11 mouse cellular contexts compared by ENCODE assay signal in the genomic region with DNA sequence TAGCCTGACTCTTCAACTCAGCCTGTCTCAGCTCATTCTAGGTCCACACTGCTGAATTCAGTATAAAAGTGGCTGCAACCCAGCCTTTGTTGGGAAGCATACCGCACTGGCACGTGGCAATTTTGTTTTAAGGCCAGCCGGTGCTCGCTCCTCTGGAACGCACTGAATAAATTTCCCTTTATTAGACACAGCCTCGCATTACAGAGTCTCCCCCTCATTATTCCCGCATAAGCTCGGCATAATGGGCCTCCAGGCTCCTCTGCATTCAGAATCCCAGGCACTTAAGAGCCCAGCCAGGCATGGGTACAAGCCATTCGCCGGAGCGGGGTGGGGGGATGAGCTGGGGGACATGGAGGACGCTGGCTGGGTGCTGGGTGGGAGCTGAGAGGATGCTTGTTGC.
DNase-seq lines count a peak whose midpoint lies in the region; ATAC-seq and TF ChIP-seq lines count a peak whose summit lies in the region.
"Had no signal": no experiment of that assay in that cellular context is flagged by ENCODE, and none has a peak within 500 bp of the region (broad histone marks: within the 10 kb centered on the region; RNA-seq: fewer than 3 reads in every experiment).

No protein-coding gene starts in this region.

- H3K9me3 ChIP-seq in hindbrain, embryonic 10.5 days = no peaks in the 10 kb centered on the region
- H3K9me3 ChIP-seq in midbrain, embryonic 13.5 days = no peaks in the 10 kb centered on the region
- H3K9me3 ChIP-seq in intestine, postnatal 0 days (ENCODE audit: control insufficient read depth) = no peaks in the 10 kb centered on the region

- ATAC-seq in midbrain, embryonic 13.5 days = peak; percentile 82
- ATAC-seq in intestine, postnatal 0 days = no peak

- WGBS in kidney, adult 2 months = 43% methylated on average over 12 of the region's 12 CpGs
- WGBS in hindbrain, embryonic 10.5 days = 41% methylated on average over 12 of the region's 12 CpGs
- 10% methylated on average over 12 of the region's 12 CpGs for WGBS in midbrain, embryonic 13.5 days
- 77% methylated on average over 12 of the region's 12 CpGs for WGBS in intestine, postnatal 0 days

- H3K4me3 ChIP-seq in kidney, adult 2 months (ENCODE audit: insufficient read depth, low read depth, low read length) = no peak overlapping the region
- 0 out of 2 replicates have a peak overlapping the region, but pooled peaks have one; percentile 24 for H3K4me3 ChIP-seq in hindbrain, embryonic 10.5 days
- no peak overlapping the region for H3K4me3 ChIP-seq in midbrain, embryonic 13.5 days (replicated peaks)
- no peak overlapping the region for H3K4me3 ChIP-seq in intestine, postnatal 0 days (ENCODE audit: low read depth, low read length)

- H3K27ac ChIP-seq in kidney, adult 2 months (ENCODE audit: insufficient read depth, low read depth, low read length) = no peak overlapping the region
- peak overlapping the region; percentile 71 for H3K27ac ChIP-seq in hindbrain, embryonic 10.5 days
- H3K27ac ChIP-seq in midbrain, embryonic 13.5 days = peak overlapping the region; percentile 81
- H3K27ac ChIP-seq in intestine, postnatal 0 days (ENCODE audit: low read depth, low read length) = no peak overlapping the region

- no peaks in the 10 kb centered on the region for H3K4me1 ChIP-seq in kidney, adult 2 months (ENCODE audit: control insufficient read depth, insufficient read depth, low read length)
- peaks cover 51% of the 10 kb centered on the region for H3K4me1 ChIP-seq in hindbrain, embryonic 10.5 days (replicated peaks)
- H3K4me1 ChIP-seq in midbrain, embryonic 13.5 days (replicated peaks) = peaks cover 40% of the 10 kb centered on the region
- no peaks in the 10 kb centered on the region for H3K4me1 ChIP-seq in intestine, postnatal 0 days (replicated peaks; ENCODE audit: control insufficient read depth, insufficient read depth, low read length)

- peak; percentile 7 for DNase-seq in kidney, adult 2 months
- no peak for DNase-seq in kidney, adult 11 months
- DNase-seq in embryo, embryonic 11 days = peak; percentile 47
- peak; percentile 23 for DNase-seq in hindbrain, embryonic 10.5 days (ENCODE audit: low spot score)
- no peak for DNase-seq in adrenal gland, postnatal 4 days (ENCODE audit: low spot score in 2 of 2)
- DNase-seq in left cerebral cortex, postnatal 4 days = no peak
- DNase-seq: adrenal gland, postnatal 25 days; gastrocnemius, postnatal 36 days; lung, postnatal 36 days had no signal

- no peak overlapping the region for H3K9ac ChIP-seq in midbrain, embryonic 13.5 days (replicated peaks)
- no peak overlapping the region for H3K9ac ChIP-seq in intestine, postnatal 0 days (ENCODE audit: low read depth, low read length)

- H3K27me3 ChIP-seq in kidney, adult 2 months (replicated peaks; ENCODE audit: control insufficient read depth, insufficient read depth, low read length) = no peaks in the 10 kb centered on the region
- peaks cover 11% of the 10 kb centered on the region; the same call in 1 of the 2 replicates for H3K27me3 ChIP-seq in hindbrain, embryonic 10.5 days (ENCODE audit: insufficient read depth, poor library complexity, severe bottlenecking)
- H3K27me3 ChIP-seq in midbrain, embryonic 13.5 days = peaks cover 39% of the 10 kb centered on the region
- no peaks in the 10 kb centered on the region for H3K27me3 ChIP-seq in intestine, postnatal 0 days (replicated peaks; ENCODE audit: control insufficient read depth, insufficient read depth, low read length)

- no peak for TF ChIP-seq POLR2A in kidney, adult 2 months (IDR thresholded peaks at IDR 0.05; ENCODE audit: low read depth, low read length)

- intact Hi-C loops in left cerebral cortex, postnatal 4 days (cut with DNase I) = no loop called here

- no peak for TF ChIP-seq CTCF in kidney, adult 2 months (conservative IDR thresholded peaks at IDR 0.05; ENCODE audit: insufficient read depth, insufficient read length, low read depth, low read length)
- TF ChIP-seq CTCF in intestine, postnatal 0 days (IDR thresholded peaks at IDR 0.05; ENCODE audit: low read depth) = no peak

- H3K36me3 ChIP-seq in kidney, adult 2 months (ENCODE audit: control insufficient read depth, insufficient read depth, low read length) = no peaks in the 10 kb centered on the region
- no peaks in the 10 kb centered on the region for H3K36me3 ChIP-seq in hindbrain, embryonic 10.5 days
- H3K36me3 ChIP-seq in midbrain, embryonic 13.5 days = no peaks in the 10 kb centered on the region
- no peaks in the 10 kb centered on the region for H3K36me3 ChIP-seq in intestine, postnatal 0 days (ENCODE audit: control insufficient read depth, insufficient read depth)

- peak overlapping the region; percentile 18; the same call in 1 of the 2 replicates for H3K4me2 ChIP-seq in midbrain, embryonic 13.5 days (replicated peaks)
- no peak overlapping the region for H3K4me2 ChIP-seq in intestine, postnatal 0 days (replicated peaks; ENCODE audit: low read depth)

Comparison
In these comparisons a context has a peak if more than half of its experiments do, and no peak if none do; other contexts are left out.
1. DNase-seq: peak in kidney, adult 2 months (single experiment), embryo, embryonic 11 days (single experiment) and hindbrain, embryonic 10.5 days (single experiment); none in kidney, adult 11 months (single experiment), adrenal gland, postnatal 4 days (0 of 2) and left cerebral cortex, postnatal 4 days (single experiment).
2. H3K27ac ChIP-seq: peak in hindbrain, embryonic 10.5 days (single experiment) and midbrain, embryonic 13.5 days (single experiment); none in kidney, adult 2 months (single experiment) and intestine, postnatal 0 days (single experiment).